Mouse (Mus musculus): ENCODE measurements around the gene Ckm. TPM values are rescaled to one million over a fixed set of nuclear protein-coding genes. Genes with fewer than 3 reads are reported as not detected.

Gene Ckm
- total and polyA plus RNA-seq, 3 experiments = 0.08 to 0.47 TPM; not detected in 1

GRCm38 (mm10) chr7:19470308-19470707, 65.7 kb downstream of the Ckm start:
- Histone ChIP-seq H3K79me2 (replicated peaks; ENCODE audit: control insufficient read depth, extremely low read depth, insufficient read depth, poor library complexity, severe bottlenecking) (no peaks in the 10 kb centered on the region), H3K27ac (ENCODE audit: insufficient read depth, low read depth) (no peak overlapping the region), H3K4me3 (replicated peaks in 1 of 3; ENCODE audit: low read depth in 2 of 3, low read length in 2 of 3, poor library complexity in 1 of 3) (no peak overlapping the region), H3K9ac (ENCODE audit: insufficient read depth, low read depth) (no peak overlapping the region), H3K9me3 (replicated peaks; ENCODE audit: low read length) (peaks cover 15% of the 10 kb centered on the region), H3K4me2 (ENCODE audit: insufficient read depth, low read depth, poor library complexity, severe bottlenecking) (no peak overlapping the region), H3K36me3 (replicated peaks in 1 of 2; ENCODE audit: control insufficient read depth in 1 of 2, insufficient read depth in 1 of 2, low read length in 1 of 2) (no peaks in the 10 kb centered on the region), H3K4me1 (ENCODE audit: control insufficient read depth in 1 of 2, insufficient read depth in 2 of 2) (peaks cover 5 to 24% of the 10 kb centered on the region in 2 experiments), H3K27me3 (replicated peaks) (peaks cover 78% of the 10 kb centered on the region)
- TF ChIP-seq NELFE (IDR thresholded peaks at IDR 0.05; ENCODE audit: low read depth, low read length) = no peak
- no peak for TF ChIP-seq JUN (IDR thresholded peaks at IDR 0.05; ENCODE audit: insufficient read depth, low read depth, low read length)
- TF ChIP-seq ELF1 (IDR thresholded peaks at IDR 0.05; ENCODE audit: low read depth, low read length) = no peak
- no peak for TF ChIP-seq HCFC1 (IDR thresholded peaks at IDR 0.05; ENCODE audit: low read depth, low read length)
- TF ChIP-seq CTCF (conservative IDR thresholded peaks at IDR 0.05 in 1 of 2, IDR thresholded peaks at IDR 0.05 in 1 of 2; ENCODE audit: low read depth in 2 of 2, low read length in 2 of 2) = no peak
- no peak for TF ChIP-seq KAT2A (IDR thresholded peaks at IDR 0.05; ENCODE audit: insufficient replicate concordance, low read length)
- TF ChIP-seq SMC3 (IDR thresholded peaks at IDR 0.05; ENCODE audit: low read depth, low read length) = no peak
- no peak for TF ChIP-seq RCOR1 (conservative IDR thresholded peaks at IDR 0.05; ENCODE audit: low read depth, low read length)
- TF ChIP-seq EP300 (IDR thresholded peaks at IDR 0.05; ENCODE audit: low read length) = no peak
- no peak for TF ChIP-seq UBTF (IDR thresholded peaks at IDR 0.05; ENCODE audit: low read depth, low read length)
- TF ChIP-seq BHLHE40 (IDR thresholded peaks at IDR 0.05; ENCODE audit: low read depth, low read length) = no peak
- no peak for TF ChIP-seq MAX (IDR thresholded peaks at IDR 0.05; ENCODE audit: low read length)
- no peak for TF ChIP-seq JUND (conservative IDR thresholded peaks at IDR 0.05; ENCODE audit: low read depth, low read length)
- no peak for TF ChIP-seq MXI1 (IDR thresholded peaks at IDR 0.05; ENCODE audit: low read depth, low read length)
- TF ChIP-seq ZKSCAN1 (IDR thresholded peaks at IDR 0.05; ENCODE audit: borderline replicate concordance, low read depth, low read length) = no peak
- no peak for TF ChIP-seq GABPA (IDR thresholded peaks at IDR 0.05; ENCODE audit: insufficient replicate concordance, low read depth, low read length)
- TF ChIP-seq IRF4 (IDR thresholded peaks at IDR 0.05; ENCODE audit: low read depth, low read length) = no peak
- TF ChIP-seq POLR2AphosphoS2 (IDR thresholded peaks at IDR 0.05; ENCODE audit: low read depth, low read length) = no peak
- in situ Hi-C loops (cut with MboI; ENCODE audit: low pct_ligation_motif_present, low pct_unique_long_range_greater_than_20kb, low sequenced_read_pairs) (no loop called here), dilution Hi-C loops (cut with MboI; ENCODE audit: extremely low pct_ligation_motif_present, extremely low pct_unique_long_range_greater_than_20kb, low sequenced_read_pairs) (no loop called here)
- no peak for DNase-seq (ENCODE audit: extremely low read depth)

- dilution Hi-C loops (cut with MboI; ENCODE audit: extremely low pct_ligation_motif_present, extremely low pct_unique_long_range_greater_than_20kb, low sequenced_read_pairs) = no loop called here
- Histone ChIP-seq H3K4me2 (ENCODE audit: insufficient read depth, low read depth, poor library complexity, severe bottlenecking) (no peak overlapping the region), H3K27me3 (replicated peaks) (peaks cover 74% of the 10 kb centered on the region), H3K9me3 (replicated peaks; ENCODE audit: low read length) (peaks cover 16% of the 10 kb centered on the region), H3K27ac (ENCODE audit: insufficient read depth, low read depth) (no peak overlapping the region), H3K36me3 (replicated peaks in 1 of 2; ENCODE audit: control insufficient read depth in 1 of 2, insufficient read depth in 1 of 2, low read length in 1 of 2) (no peaks in the 10 kb centered on the region), H3K79me2 (replicated peaks; ENCODE audit: control insufficient read depth, extremely low read depth, insufficient read depth, poor library complexity, severe bottlenecking) (no peaks in the 10 kb centered on the region), H3K4me1 (ENCODE audit: control insufficient read depth in 1 of 2, insufficient read depth in 2 of 2) (peaks cover 5 to 23% of the 10 kb centered on the region in 2 experiments), H3K4me3 (replicated peaks in 1 of 3; ENCODE audit: low read depth in 2 of 3, low read length in 2 of 3, poor library complexity in 1 of 3) (no peak overlapping the region), H3K9ac (ENCODE audit: insufficient read depth, low read depth) (no peak overlapping the region)
- TF ChIP-seq ZMIZ1 (IDR thresholded peaks at IDR 0.05; ENCODE audit: low read depth, low read length) (no peak), MXI1 (IDR thresholded peaks at IDR 0.05; ENCODE audit: low read depth, low read length) (no peak), PAX5 (IDR thresholded peaks at IDR 0.05; ENCODE audit: low read length) (no peak)
- DNase-seq (ENCODE audit: extremely low read depth) = no peak
- in situ Hi-C loops (cut with MboI; ENCODE audit: low pct_ligation_motif_present, low pct_unique_long_range_greater_than_20kb, low sequenced_read_pairs) = no loop called here
These were observed 67.8 kb downstream of the Ckm start for GRCm38 (mm10) chr7:19472403-19472802.

Other genes starting within 250 kb of the Ckm start
Only the 20 nearest of the 23 such genes appear.
- 0.04 and 0.08 TPM in 2 replicates for gene Gpr4, start 192.2 kb upstream of the Ckm start, total RNA-seq (2012; rRNA removed)
- not detected in 2 replicates for gene Gpr4, start 192.2 kb upstream of the Ckm start, total RNA-seq (2014; rRNA removed)
- gene Gpr4, start 192.2 kb upstream of the Ckm start, polyA plus RNA-seq (2012; ENCODE audit: insufficient read length, low read depth) = 0.14 and 0.31 TPM in 2 replicates
- 11.9 and 15.7 TPM in 2 replicates for gene Opa3, start 176.4 kb upstream of the Ckm start, total RNA-seq (2012; rRNA removed)
- gene Opa3, start 176.4 kb upstream of the Ckm start, total RNA-seq (2014; rRNA removed) = 8.6 and 9.4 TPM in 2 replicates
- 20.0 and 21.2 TPM in 2 replicates for gene Opa3, start 176.4 kb upstream of the Ckm start, polyA plus RNA-seq (2012; ENCODE audit: insufficient read length, low read depth)
- gene Vasp, start 133.0 kb upstream of the Ckm start, total RNA-seq (2012; rRNA removed) = 109 and 114 TPM in 2 replicates
- 122 and 125 TPM in 2 replicates for gene Vasp, start 133.0 kb upstream of the Ckm start, total RNA-seq (2014; rRNA removed)
- gene Vasp, start 133.0 kb upstream of the Ckm start, polyA plus RNA-seq (2012; ENCODE audit: insufficient read length, low read depth) = 191 and 240 TPM in 2 replicates
- gene Ppm1n, start 124.7 kb upstream of the Ckm start, total RNA-seq (2012; rRNA removed) = not detected in 2 replicates
- not detected in 2 replicates for gene Ppm1n, start 124.7 kb upstream of the Ckm start, total RNA-seq (2014; rRNA removed)
- not detected in 2 replicates for gene Ppm1n, start 124.7 kb upstream of the Ckm start, polyA plus RNA-seq (2012; ENCODE audit: insufficient read length, low read depth)
- 0.72 and 1.0 TPM in 2 replicates for gene Rtn2, start 122.2 kb upstream of the Ckm start, total RNA-seq (2012; rRNA removed)
- 0.43 and 0.56 TPM in 2 replicates for gene Rtn2, start 122.2 kb upstream of the Ckm start, total RNA-seq (2014; rRNA removed)
- gene Rtn2, start 122.2 kb upstream of the Ckm start, polyA plus RNA-seq (2012; ENCODE audit: insufficient read length, low read depth) = 0.76 and 0.80 TPM in 2 replicates
- gene Fosb, start 94.7 kb upstream of the Ckm start, total RNA-seq (2012; rRNA removed) = 0.08 and 0.13 TPM in 2 replicates
- gene Fosb, start 94.7 kb upstream of the Ckm start, total RNA-seq (2014; rRNA removed) = not detected in 2 replicates
- 0.27 and 0.56 TPM in 2 replicates for gene Fosb, start 94.7 kb upstream of the Ckm start, polyA plus RNA-seq (2012; ENCODE audit: insufficient read length, low read depth)
- gene Ercc1, start 60.0 kb upstream of the Ckm start, total RNA-seq (2012; rRNA removed) = 27.7 and 31.1 TPM in 2 replicates
- gene Ercc1, start 60.0 kb upstream of the Ckm start, total RNA-seq (2014; rRNA removed) = 25.3 and 26.9 TPM in 2 replicates
- gene Ercc1, start 60.0 kb upstream of the Ckm start, polyA plus RNA-seq (2012; ENCODE audit: insufficient read length, low read depth) = 28.2 and 29.8 TPM in 2 replicates
- 22.6 and 33.2 TPM in 2 replicates for gene Cd3eap, start 45.3 kb upstream of the Ckm start, total RNA-seq (2012; rRNA removed)
- gene Cd3eap, start 45.3 kb upstream of the Ckm start, total RNA-seq (2014; rRNA removed) = 14.4 and 15.9 TPM in 2 replicates
- gene Cd3eap, start 45.3 kb upstream of the Ckm start, polyA plus RNA-seq (2012; ENCODE audit: insufficient read length, low read depth) = 36.8 and 36.9 TPM in 2 replicates
- 0.42 and 0.68 TPM in 2 replicates for gene Ppp1r13l, start 45.0 kb upstream of the Ckm start, total RNA-seq (2012; rRNA removed)
- gene Ppp1r13l, start 45.0 kb upstream of the Ckm start, total RNA-seq (2014; rRNA removed) = 0.11 TPM in 1 of 2 replicates, not detected in the other
- gene Ppp1r13l, start 45.0 kb upstream of the Ckm start, polyA plus RNA-seq (2012; ENCODE audit: insufficient read length, low read depth) = 1.3 and 1.4 TPM in 2 replicates
- gene Ercc2, start 22.8 kb upstream of the Ckm start, total RNA-seq (2012; rRNA removed) = 40.6 and 43.8 TPM in 2 replicates
- 29.0 and 30.0 TPM in 2 replicates for gene Ercc2, start 22.8 kb upstream of the Ckm start, total RNA-seq (2014; rRNA removed)
- 31.7 and 33.5 TPM in 2 replicates for gene Ercc2, start 22.8 kb upstream of the Ckm start, polyA plus RNA-seq (2012; ENCODE audit: insufficient read length, low read depth)
- gene Klc3, start 672 bp upstream of the Ckm start, total RNA-seq (2012; rRNA removed) = 3.9 and 4.4 TPM in 2 replicates
- gene Klc3, start 672 bp upstream of the Ckm start, total RNA-seq (2014; rRNA removed) = 0.17 TPM in 1 of 2 replicates, not detected in the other
- not detected in 2 replicates for gene Klc3, start 672 bp upstream of the Ckm start, polyA plus RNA-seq (2012; ENCODE audit: insufficient read length, low read depth)
- gene Mark4, start 54.0 kb downstream of the Ckm start, total RNA-seq (2012; rRNA removed) = 5.2 and 7.3 TPM in 2 replicates
- 1.7 and 1.9 TPM in 2 replicates for gene Mark4, start 54.0 kb downstream of the Ckm start, total RNA-seq (2014; rRNA removed)
- gene Mark4, start 54.0 kb downstream of the Ckm start, polyA plus RNA-seq (2012; ENCODE audit: insufficient read length, low read depth) = 9.6 and 11.9 TPM in 2 replicates
- gene Exoc3l2, start 58.6 kb downstream of the Ckm start, total RNA-seq (2012; rRNA removed) = 0.08 TPM in 2 replicates
- not detected in 2 replicates for gene Exoc3l2, start 58.6 kb downstream of the Ckm start, total RNA-seq (2014; rRNA removed)
- gene Exoc3l2, start 58.6 kb downstream of the Ckm start, polyA plus RNA-seq (2012; ENCODE audit: insufficient read length, low read depth) = not detected in 2 replicates
- 5.1 and 6.7 TPM in 2 replicates for gene Bloc1s3, start 103.6 kb downstream of the Ckm start, total RNA-seq (2012; rRNA removed)
- 6.9 and 8.0 TPM in 2 replicates for gene Bloc1s3, start 103.6 kb downstream of the Ckm start, total RNA-seq (2014; rRNA removed)
- 3.8 and 4.9 TPM in 2 replicates for gene Bloc1s3, start 103.6 kb downstream of the Ckm start, polyA plus RNA-seq (2012; ENCODE audit: insufficient read length, low read depth)
- 114 and 201 TPM in 2 replicates for gene Trappc6a, start 103.6 kb downstream of the Ckm start, total RNA-seq (2012; rRNA removed)
- gene Trappc6a, start 103.6 kb downstream of the Ckm start, total RNA-seq (2014; rRNA removed) = 72.2 and 77.8 TPM in 2 replicates
- 37.2 and 41.1 TPM in 2 replicates for gene Trappc6a, start 103.6 kb downstream of the Ckm start, polyA plus RNA-seq (2012; ENCODE audit: insufficient read length, low read depth)
- 0.92 and 1.9 TPM in 2 replicates for gene Nkpd1, start 113.1 kb downstream of the Ckm start, total RNA-seq (2012; rRNA removed)
- gene Nkpd1, start 113.1 kb downstream of the Ckm start, total RNA-seq (2014; rRNA removed) = 0.59 and 1.1 TPM in 2 replicates
- 2.1 and 2.3 TPM in 2 replicates for gene Nkpd1, start 113.1 kb downstream of the Ckm start, polyA plus RNA-seq (2012; ENCODE audit: insufficient read length, low read depth)
- gene Ppp1r37, start 158.3 kb downstream of the Ckm start, total RNA-seq (2012; rRNA removed) = 13.8 and 14.2 TPM in 2 replicates
- 7.3 and 7.7 TPM in 2 replicates for gene Ppp1r37, start 158.3 kb downstream of the Ckm start, total RNA-seq (2014; rRNA removed)
- 15.7 and 16.5 TPM in 2 replicates for gene Ppp1r37, start 158.3 kb downstream of the Ckm start, polyA plus RNA-seq (2012; ENCODE audit: insufficient read length, low read depth)
- 26.5 and 30.0 TPM in 2 replicates for gene Zfp296, start 172.5 kb downstream of the Ckm start, total RNA-seq (2012; rRNA removed)
- 8.6 and 10.7 TPM in 2 replicates for gene Zfp296, start 172.5 kb downstream of the Ckm start, total RNA-seq (2014; rRNA removed)
- 37.6 and 44.0 TPM in 2 replicates for gene Zfp296, start 172.5 kb downstream of the Ckm start, polyA plus RNA-seq (2012; ENCODE audit: insufficient read length, low read depth)
- 52.5 and 63.2 TPM in 2 replicates for gene Gemin7, start 172.8 kb downstream of the Ckm start, total RNA-seq (2012; rRNA removed)
- gene Gemin7, start 172.8 kb downstream of the Ckm start, total RNA-seq (2014; rRNA removed) = 89.6 and 101 TPM in 2 replicates
- gene Gemin7, start 172.8 kb downstream of the Ckm start, polyA plus RNA-seq (2012; ENCODE audit: insufficient read length, low read depth) = 59.3 and 64.4 TPM in 2 replicates
- gene Clasrp, start 199.7 kb downstream of the Ckm start, total RNA-seq (2012; rRNA removed) = 43.4 and 45.4 TPM in 2 replicates
- gene Clasrp, start 199.7 kb downstream of the Ckm start, total RNA-seq (2014; rRNA removed) = 14.5 and 17.5 TPM in 2 replicates
- 59.4 and 62.6 TPM in 2 replicates for gene Clasrp, start 199.7 kb downstream of the Ckm start, polyA plus RNA-seq (2012; ENCODE audit: insufficient read length, low read depth)